Mouse (Mus musculus) bone marrow macrophage, adult 2 months (primary cell): Measurements from ENCODE around the gene Vmn2r91. TPM values are rescaled to one million over a fixed set of nuclear protein-coding genes. Genes with fewer than 3 reads are reported as not detected.
"Not testable (repeated sequence)": the region's sequence is repeated elsewhere in the genome, so short reads cannot be mapped to it uniquely, and the experiment has no call there.

Source experiments
- H3K27ac ChIP-seq: 2 replicates; pipeline ENCODE4 v1.5.1; 2012; ENCODE audit warnings: low read depth, low read length; ENCODE audit not compliant: insufficient read depth
- H3K4me1 ChIP-seq: 2 replicates; pipeline ENCODE4 v1.6.1; 2012; ENCODE audit warnings: low read length; ENCODE audit not compliant: control insufficient read depth, insufficient read depth
- H3K4me3 ChIP-seq: 2 replicates; pipeline ENCODE4 v1.5.1; 2012; ENCODE audit warnings: mild to moderate bottlenecking, low read length, moderate library complexity; ENCODE audit not compliant: insufficient read depth
- CTCF ChIP-seq: IDR thresholded peaks from 2 replicates; pipeline ENCODE4 v1.5.1; 2012; ENCODE audit warnings: low read depth, mild to moderate bottlenecking, low read length, moderate library complexity
- POLR2A ChIP-seq: IDR thresholded peaks from 2 replicates; pipeline ENCODE4 v1.6.1; 2012; ENCODE audit warnings: mild to moderate bottlenecking, low read depth, low read length, borderline replicate concordance
- polyA plus RNA-seq: library from polyadenylated mRNA; stranded (reverse); fragments of >200 nt; gene quantifications from 2 replicates; pipeline ENCODE4 v1.2.4, GENCODE M21; 2012; ENCODE audit not compliant: missing spikeins, insufficient read depth, insufficient read length

The Vmn2r91 gene
- polyA plus RNA-seq = not detected in 2 replicates

DNA sequence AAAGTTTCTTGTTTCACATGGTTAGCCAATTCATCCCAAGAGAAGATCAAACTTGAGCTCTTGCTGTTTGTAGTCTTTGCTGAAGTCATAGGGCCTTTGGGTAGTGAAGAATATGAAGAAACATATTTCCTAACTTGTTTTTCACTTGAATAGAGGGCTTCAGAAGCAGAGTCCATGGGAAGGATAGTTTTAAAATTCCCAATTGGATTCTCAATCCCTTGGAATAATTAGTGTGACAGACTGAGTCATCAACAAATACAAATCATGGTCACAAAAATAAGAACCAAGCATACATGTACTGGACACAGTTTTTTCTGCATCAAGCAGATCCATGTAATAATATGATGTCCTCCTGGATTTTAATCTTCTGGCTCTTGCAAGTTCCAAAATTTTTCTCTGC, at the start of gene Vmn2r91:
TSS of gene Vmn2r91 (plus strand) at position 301 of the 400 bp plus-strand sequence.
- H3K27ac ChIP-seq, H3K4me1 ChIP-seq, H3K4me3 ChIP-seq: not testable (repeated sequence)

DNA sequence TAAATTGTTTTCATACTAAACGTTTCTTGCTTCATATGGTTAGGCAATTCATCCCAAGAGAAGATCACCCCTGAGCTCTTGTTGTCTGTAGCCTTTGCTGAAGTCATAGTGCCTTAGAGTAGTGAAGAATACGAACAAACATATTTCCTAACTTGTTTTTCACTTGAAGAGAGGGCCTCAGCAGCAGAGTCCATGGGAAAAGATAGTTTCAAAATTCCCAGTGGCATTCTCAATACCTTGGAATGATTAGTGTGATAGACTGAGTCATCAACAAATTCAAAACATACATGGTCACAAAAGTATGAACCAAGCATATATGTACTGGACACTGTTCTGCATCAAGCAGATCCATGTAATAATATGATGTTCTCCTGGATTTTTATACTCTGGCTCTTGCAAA, 35.7 kb upstream of the Vmn2r91 start, which contains the start of gene Vmn2r124:
TSS of gene Vmn2r124 (plus strand) at position 301 of the 400 bp plus-strand sequence.
- no peak for TF ChIP-seq POLR2A
- TF ChIP-seq CTCF = no peak

DNA sequence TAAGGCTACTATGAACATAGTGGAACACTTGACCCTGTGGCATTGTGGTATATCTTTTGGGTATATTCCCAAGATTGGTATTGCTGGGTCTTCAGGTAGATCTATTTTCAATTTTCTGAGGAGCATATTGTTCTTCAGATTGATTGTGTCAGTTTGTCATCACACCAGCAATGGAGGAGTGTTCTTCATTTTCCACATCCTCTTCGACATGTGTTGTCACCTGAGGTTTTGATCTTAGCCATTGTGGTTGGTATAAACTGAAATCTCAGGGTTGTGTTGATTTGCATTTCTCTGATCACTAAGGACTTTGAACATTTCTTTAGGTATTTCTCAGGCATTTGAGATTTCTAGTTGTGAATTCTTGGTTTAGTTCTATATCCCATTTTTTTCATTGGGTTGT, 10.8 kb downstream of the Vmn2r91 start:
- H3K4me3 ChIP-seq, H3K27ac ChIP-seq, H3K4me1 ChIP-seq: not testable (repeated sequence)

More for the DNA sequence above, 35.7 kb upstream of the Vmn2r91 start, which contains the start of gene Vmn2r124:
- no peak within 1 kb of the TSS for H3K4me3 ChIP-seq
- H3K4me1 ChIP-seq = no peaks in the 10 kb centered on the region
- H3K27ac ChIP-seq = no peak within 1 kb of the TSS

DNA sequence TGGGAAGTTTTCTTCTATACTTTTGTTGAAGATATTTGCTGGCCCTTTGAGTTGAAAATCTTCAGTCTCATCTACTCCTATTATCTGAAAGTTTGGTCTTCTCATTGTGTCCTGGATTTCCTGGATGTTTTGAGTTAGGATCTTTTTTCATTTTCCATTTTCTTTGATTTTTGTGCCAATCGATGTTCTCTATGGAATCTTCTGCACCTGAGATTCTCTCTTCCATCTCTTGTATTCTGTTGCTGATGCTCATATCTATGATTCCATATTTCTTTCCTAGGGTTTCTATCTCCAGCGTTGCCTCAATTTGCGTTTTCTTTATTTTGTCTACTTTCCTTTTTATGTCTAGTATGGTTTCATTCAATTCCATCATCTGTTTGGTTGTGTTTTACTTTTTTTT, 17.4 kb downstream of the Vmn2r91 start:
- not testable (repeated sequence) for H3K4me1 ChIP-seq, H3K4me3 ChIP-seq, H3K27ac ChIP-seq

DNA sequence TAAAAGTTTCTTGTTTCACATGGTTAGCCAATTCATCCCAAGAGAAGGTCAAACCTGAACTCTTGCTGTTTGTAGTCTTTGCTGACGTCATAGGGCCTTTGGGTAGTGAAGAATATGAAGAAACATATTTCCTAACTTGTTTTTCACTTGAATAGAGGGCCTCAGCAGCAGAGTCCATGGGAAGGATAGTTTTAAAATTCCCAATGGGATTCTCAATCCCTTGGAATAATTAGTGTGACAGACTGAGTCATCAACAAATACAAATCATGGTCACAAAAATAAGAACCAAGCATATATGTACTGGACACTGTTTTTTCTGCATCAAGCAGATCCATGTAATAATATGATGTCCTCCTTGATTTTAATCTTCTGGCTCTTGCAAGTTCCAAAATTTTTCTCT, 66.8 kb downstream of the Vmn2r91 start, which contains the start of gene Vmn2r92:
TSS of gene Vmn2r92 (plus strand) at position 301 of the 400 bp plus-strand sequence.
- not testable (repeated sequence) for H3K4me1 ChIP-seq

DNA sequence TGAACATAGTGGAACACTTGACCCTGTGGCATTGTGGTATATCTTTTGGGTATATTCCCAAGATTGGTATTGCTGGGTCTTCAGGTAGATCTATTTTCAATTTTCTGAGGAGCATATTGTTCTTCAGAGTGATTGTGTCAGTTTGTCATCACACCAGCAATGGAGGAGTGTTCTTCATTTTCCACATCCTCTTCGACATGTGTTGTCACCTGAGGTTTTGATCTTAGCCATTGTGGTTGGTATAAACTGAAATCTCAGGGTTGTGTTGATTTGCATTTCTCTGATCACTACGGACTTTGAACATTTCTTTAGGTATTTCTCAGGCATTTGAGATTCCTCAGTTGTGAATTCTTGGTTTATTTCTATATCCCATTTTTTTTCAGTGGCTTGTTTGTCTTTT, 76.4 kb downstream of the Vmn2r91 start:
- H3K4me3 ChIP-seq, H3K27ac ChIP-seq, H3K4me1 ChIP-seq: not testable (repeated sequence)

More for the DNA sequence above, 66.8 kb downstream of the Vmn2r91 start, which contains the start of gene Vmn2r92:
- H3K27ac ChIP-seq, H3K4me3 ChIP-seq: not testable (repeated sequence)

Other genes starting within 250 kb of the Vmn2r91 start
- gene Has1, start 229.8 kb upstream of the Vmn2r91 start, polyA plus RNA-seq = not detected in 2 replicates
- gene Fpr1, start 201.1 kb upstream of the Vmn2r91 start, polyA plus RNA-seq = 17.9 and 19.5 TPM in 2 replicates
- 54.1 and 56.6 TPM in 2 replicates for gene Fpr2, start 197.2 kb upstream of the Vmn2r91 start, polyA plus RNA-seq
- gene Fpr3, start 197.2 kb upstream of the Vmn2r91 start, polyA plus RNA-seq = not detected in 2 replicates
- not detected in 2 replicates for gene Fpr-rs4, start 63.3 kb upstream of the Vmn2r91 start, polyA plus RNA-seq
- gene Vmn2r124, start 35.6 kb upstream of the Vmn2r91 start, polyA plus RNA-seq = not detected in 2 replicates
- not detected in 2 replicates for gene Vmn2r92, start 66.9 kb downstream of the Vmn2r91 start, polyA plus RNA-seq
- gene Vmn2r94, start 192.7 kb downstream of the Vmn2r91 start, polyA plus RNA-seq = not detected in 2 replicates
- 0.09 TPM in 1 of 2 replicates, not detected in the other for gene Vmn2r93, start 213.1 kb downstream of the Vmn2r91 start, polyA plus RNA-seq